Mouse (Mus musculus) liver, postnatal 0 days (tissue): ENCODE measurements around the gene Gns.

ENCODE experiments used
- CTCF ChIP-seq: sonication (generic); IDR thresholded peaks from 2 replicates; pipeline ENCODE4 v1.5.1; 2016; ENCODE audit warnings: antibody characterized with exemption, low read depth
- EP300 ChIP-seq: IDR thresholded peaks from 2 replicates; pipeline ENCODE4 v1.6.1; 2016; ENCODE audit warnings: antibody characterized with exemption, low read depth, mild to moderate bottlenecking

- TF ChIP-seq EP300 (no peak), CTCF (peak; percentile 59)
These were observed 5.9 kb downstream of the Gns start for GRCm38 (mm10) chr10:121370777-121371176.
